Mouse (Mus musculus): Measurements from ENCODE around the gene Plcb1. TPM values are rescaled to one million over a fixed set of nuclear protein-coding genes. Genes with fewer than 3 reads are reported as not detected.

Gene Plcb1
- total RNA-seq (2021), result 1 to 10 TPM; 3.7 to 4.4 TPM

DNA sequence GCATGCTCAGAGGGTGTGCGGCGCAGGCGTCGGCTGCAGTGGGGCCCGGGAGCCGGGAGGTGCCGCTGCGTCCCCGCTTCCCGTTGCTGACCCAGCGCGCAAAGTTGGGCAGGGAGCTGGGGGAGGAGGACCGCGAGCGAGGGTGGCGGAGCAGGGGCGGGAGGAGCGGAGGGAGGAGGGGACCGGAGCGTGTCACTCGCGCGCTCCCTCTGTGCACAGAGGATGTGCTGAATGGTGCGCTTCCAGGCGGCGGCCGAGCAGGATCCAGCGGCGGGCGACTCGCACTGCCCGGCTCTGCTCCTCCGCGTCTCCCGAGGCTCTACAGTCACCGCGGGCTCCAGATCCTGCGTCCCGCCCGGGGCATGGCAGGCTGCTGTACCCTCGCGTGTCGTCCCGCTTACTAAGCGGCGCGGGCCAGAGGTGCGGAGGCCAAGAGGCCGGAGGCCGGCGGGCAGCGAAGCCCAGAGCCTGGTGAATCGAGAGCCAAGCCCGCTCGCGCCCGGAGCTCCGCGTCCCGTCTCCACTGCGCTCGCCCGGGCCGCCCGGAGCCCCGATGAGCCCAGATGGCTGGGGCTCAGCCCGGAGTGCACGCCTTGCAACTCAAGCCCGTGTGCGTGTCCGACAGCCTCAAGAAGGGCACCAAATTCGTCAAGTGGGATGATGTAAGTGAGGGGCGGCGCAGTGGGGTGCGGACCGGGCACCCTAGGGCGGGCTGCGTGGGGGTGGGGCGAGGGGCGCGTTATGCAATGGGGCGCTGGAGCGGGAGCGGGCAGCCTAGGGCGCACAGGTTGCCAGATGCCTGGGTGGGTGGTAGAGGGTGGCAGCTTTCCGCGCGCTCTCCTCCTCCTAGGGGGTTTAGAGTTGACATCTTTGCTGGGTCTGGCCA is at the start of gene Plcb1:
Gene Plcb1, plus strand, starts transcription at position 98 of the 886 bp plus-strand sequence.
- peak; percentile 73 for DNase-seq (ENCODE audit: low spot score)
- intact Hi-C loops (cut with DNase I), result loop anchor here (1.0 to 10.0 kb wide), 8 partner anchors 51 to 543 kb away; no protein-coding TSS in a partner anchor

DNA sequence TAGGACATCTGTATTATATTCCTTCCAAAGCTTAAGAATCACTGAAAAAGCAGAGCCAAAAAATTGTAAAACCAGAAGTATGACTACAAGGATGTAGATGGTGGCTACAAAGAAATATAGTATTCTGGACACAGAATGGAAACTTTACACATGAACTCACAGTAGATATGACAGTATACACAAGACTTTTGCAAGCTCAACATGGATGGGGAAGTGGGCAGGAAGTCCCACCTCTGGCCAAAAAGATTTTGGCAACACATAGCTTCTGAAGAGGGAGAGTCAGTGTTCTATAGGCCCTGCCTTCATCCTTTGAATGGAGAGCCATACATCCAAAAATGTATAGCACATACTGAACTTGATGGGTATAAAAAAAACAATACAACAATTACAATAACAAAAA is 30.3 kb upstream of the Plcb1 start:
- DNase-seq (ENCODE audit: low spot score), result no peak

DNA sequence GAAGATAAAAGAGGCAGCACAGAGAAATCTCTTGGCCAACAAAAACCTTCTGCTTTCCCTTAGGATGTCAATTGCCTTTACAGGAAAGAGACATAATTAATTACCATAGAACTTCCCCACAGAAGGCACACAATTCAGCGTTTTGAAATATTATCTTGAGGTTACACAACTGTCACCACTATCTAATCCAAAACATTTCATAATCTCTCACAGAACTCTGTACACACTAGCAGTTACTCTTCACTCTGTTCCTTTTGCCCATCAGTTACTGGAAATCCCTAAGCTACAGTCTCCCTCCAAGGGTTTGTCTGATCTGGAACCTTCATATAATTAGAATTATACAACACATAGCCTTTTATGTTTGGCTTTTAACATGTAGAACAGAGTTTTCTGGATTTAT is 29.8 kb upstream of the Plcb1 start:
- DNase-seq (ENCODE audit: low spot score), result no peak
- intact Hi-C loops (cut with DNase I), result no loop called here

More for the DNA sequence above, 30.3 kb upstream of the Plcb1 start:
- intact Hi-C loops (cut with DNase I), result no loop called here

DNA sequence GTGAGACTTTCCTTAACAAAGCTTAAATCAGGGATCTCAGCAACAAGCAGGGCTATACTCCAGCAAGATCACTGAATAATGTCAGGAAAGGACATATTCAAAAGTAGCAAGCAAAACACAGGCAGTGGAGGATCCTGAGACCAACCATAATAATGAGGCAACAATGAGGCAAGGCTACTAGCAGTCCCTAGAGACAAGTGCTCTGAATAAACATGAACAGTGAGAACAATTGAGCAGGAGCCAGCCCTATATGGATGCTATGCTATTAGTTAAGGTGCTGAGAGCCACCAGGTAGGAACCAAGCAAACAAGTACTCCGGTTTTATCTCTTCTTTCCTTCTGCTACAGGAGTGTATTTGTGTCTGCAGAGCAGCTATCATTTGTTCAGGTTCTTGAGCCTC is 24.8 kb upstream of the Plcb1 start:
- DNase-seq (ENCODE audit: low spot score), result no peak
- intact Hi-C loops (cut with DNase I), result no loop called here

DNA sequence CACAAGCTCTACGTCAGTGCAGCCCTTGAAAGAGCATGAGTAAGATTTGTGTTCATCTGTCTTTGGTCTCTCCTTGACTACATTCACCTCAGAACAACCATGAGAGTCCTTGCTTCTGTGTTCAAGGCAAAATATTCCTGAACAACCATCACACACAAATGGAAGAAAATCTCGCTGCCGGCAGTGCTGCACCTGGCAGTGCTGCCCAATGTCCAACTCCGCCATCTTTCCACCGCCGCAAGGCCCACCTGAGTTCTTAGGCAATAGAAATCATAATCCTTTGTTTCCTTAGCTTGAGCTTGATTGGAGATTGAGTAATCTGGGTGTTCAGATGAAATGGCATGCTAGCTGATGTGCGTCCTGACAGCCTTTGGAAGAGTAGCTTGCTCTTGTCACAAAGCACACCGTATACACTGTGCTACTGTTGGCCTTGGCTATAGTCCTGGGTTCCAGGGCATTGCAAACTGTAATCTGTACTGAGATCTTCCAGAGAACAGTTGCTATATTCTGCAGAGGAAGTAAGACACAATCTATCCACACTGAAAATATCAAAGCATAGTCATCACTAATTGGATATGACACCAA is 22.4 kb upstream of the Plcb1 start:
- DNase-seq (ENCODE audit: low spot score), result no peak
- intact Hi-C loops (cut with DNase I), result no loop called here

DNA sequence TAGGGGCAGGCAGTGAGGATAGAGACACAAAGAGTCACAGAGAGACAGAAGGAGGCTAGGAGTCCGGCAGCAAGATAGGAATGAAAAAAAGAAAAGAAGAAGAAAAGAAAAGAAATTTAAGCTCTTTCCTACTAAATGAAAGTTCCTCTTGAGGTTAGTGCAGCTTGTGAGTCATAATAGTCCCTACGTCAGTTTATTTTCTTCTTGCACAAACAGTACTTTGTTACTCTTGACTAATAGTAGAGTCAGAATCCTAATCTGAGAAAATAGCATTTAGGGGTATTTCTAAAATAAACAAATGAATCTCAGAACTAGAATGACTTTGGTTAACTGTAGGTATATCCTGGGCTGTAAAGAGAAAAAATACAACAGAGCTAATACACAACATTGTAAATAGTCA is 21.4 kb upstream of the Plcb1 start:
- no peak for DNase-seq (ENCODE audit: low spot score)
- intact Hi-C loops (cut with DNase I), result no loop called here

DNA sequence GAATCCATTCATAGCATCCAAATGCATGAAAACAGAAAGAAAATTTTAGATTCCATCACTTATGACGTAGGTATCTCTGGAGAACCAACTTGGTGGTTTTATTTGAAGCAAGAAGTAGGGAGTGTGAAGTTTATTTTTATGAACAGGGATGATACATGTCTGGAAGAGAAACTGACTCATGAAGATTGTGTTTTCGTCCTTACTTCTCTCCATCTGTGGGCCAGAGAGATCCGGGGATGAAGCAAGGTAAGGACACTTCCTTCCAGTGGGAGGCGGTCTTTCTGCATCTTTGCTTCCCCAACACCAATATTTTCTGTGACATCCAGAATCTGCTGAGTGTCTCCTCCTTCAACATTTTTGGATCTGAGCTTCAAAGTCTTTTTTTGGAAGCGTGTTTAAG is 6.0 kb upstream of the Plcb1 start:
- no peak for DNase-seq (ENCODE audit: low spot score)
- intact Hi-C loops (cut with DNase I), result loop anchor here (10.0 kb wide), 3 partner anchors 95 to 445 kb away; no protein-coding TSS in a partner anchor

DNA sequence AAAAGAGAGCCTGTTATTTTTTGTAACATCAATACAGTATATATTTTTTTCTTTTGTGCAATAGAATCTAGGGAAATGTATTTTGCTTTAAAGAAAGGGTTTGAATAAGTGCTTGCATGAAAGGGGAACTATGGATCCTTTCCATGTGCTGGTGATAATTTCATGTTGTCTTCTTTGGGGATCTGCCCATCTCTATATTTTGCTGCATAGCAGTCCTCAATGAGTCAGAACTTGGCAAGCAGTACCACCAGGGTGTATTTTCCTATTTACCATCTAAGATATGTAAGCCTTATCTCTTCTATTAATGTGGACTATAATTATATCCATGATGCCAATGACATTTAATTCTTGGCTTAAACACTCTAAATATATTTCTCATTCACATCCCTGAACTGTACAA is 5.6 kb upstream of the Plcb1 start:
- DNase-seq (ENCODE audit: low spot score), result no peak
- intact Hi-C loops (cut with DNase I), result loop anchor here (10.0 kb wide), 3 partner anchors 96 to 444 kb away; no protein-coding TSS in a partner anchor

DNA sequence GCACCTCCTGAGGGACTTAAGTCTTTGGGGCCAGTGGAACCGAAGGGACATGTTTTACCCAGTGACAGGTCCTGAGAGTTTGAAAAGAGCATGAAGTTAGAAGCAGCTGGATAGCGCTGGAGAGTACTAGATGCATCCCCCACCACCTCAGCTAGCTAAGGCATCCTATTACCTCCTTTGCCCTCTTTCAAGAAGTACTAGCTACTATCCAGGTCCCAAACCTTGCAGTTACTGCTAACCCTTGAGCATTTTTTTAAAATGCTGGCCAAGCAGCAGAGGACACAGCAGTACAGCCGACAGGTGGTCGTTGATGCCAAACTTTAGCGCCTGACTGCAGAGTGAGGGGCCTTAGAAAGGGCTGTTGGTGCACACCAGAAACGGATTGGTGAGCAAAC is 986 bp downstream of the Plcb1 start:
- DNase-seq (ENCODE audit: low spot score), result no peak
- intact Hi-C loops (cut with DNase I), result loop anchor here (2.0 to 10.0 kb wide), 6 partner anchors 50 to 475 kb away; no protein-coding TSS in a partner anchor

DNA sequence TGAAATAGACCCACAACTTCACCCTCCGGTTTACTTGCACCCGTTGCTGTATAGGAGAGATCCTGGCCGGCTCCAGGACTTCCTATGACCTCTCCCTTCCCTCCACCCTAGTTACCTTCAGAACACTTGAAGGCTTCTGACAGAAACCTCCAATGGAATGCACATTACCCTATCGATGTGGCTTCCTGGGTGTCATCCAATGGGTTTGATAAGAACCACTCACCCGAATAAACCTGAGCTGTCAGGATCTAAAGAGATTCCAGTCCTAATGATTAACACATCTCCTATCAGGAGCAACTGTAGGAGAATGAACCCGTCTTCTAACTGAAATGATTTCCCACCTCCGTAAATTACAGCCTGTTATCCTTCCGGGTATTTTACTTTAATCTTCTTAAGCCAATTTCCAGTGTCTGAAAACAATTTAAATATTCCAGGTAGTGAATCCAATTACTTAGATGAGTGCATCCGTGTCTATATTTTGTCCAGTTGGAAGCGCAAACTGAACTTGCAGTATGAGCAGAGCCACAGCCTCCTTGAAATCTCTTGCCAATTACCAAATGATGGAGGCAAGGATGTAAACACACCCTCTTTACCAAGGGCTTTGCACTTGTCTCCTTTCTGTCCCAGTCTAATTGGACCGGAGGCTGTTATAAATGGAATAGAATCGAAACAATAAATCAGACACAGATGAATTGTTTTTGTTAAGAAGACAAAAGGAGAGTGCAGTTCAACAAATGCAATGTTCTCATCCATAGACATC is 1.6 kb downstream of the Plcb1 start:
- intact Hi-C loops (cut with DNase I), result loop anchor here (2.0 to 10.0 kb wide), 6 partner anchors 50 to 475 kb away; no protein-coding TSS in a partner anchor
- no peak for DNase-seq (ENCODE audit: low spot score)

DNA sequence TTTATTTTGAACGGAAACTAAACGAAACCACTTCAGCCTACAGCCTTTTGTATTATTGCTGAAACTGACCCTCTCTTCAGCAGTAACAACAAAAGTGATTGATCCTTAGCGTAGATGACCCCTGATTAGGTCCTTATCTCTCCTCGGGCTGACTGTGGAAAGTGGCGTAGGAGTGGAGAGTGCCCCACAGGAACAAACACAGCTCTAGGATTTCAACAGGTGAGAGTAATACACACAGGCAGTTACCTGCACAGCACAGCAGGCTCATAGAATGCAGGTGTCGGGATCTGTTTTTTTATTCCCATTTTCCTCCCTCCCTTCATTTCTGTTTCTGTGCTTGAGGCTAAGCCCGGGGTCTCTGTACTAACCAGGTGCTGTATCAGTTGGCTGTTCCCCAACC is 7.1 kb downstream of the Plcb1 start:
- DNase-seq (ENCODE audit: low spot score), result no peak
- intact Hi-C loops (cut with DNase I), result no loop called here

DNA sequence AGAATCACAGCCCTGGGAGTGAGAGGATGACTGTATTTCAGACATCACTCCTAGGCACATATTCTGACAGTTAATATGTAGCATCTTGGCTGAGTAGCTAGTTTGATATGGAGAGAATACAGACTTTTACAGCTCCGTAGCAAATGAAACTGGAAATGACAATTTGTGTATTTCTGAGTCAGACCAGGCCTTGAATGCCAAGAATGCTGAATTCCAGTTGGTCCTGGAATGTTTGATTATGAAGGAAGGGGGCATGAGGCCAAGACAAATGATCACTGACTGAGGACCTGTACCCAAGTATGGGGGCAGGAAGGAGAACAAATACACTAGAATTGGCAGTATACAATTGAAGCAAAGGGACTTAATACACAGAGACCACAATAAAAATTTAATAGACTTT is 14.4 kb downstream of the Plcb1 start:
- no peak for DNase-seq (ENCODE audit: low spot score)
- intact Hi-C loops (cut with DNase I), result no loop called here

DNA sequence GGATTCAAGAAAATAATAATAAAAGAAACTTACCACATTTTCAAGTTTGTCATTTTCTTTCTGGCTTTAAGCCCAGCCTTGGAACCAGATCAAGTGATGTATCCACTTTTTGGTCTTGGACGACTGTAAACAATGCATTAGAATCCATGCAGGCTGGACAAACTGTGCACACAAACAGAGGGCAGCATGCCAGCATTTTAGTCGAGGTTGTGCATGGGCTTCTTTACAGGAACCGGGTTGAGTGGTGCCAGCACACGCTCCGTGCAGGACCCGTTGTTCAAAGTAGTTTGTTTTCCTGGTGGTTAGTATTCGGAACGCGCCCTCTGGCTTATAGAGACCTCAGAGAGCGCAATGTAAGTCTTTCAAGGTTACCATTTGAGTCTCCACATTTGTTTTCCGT is 30.5 kb downstream of the Plcb1 start:
- no peak for DNase-seq (ENCODE audit: low spot score)
- intact Hi-C loops (cut with DNase I), result no loop called here

DNA sequence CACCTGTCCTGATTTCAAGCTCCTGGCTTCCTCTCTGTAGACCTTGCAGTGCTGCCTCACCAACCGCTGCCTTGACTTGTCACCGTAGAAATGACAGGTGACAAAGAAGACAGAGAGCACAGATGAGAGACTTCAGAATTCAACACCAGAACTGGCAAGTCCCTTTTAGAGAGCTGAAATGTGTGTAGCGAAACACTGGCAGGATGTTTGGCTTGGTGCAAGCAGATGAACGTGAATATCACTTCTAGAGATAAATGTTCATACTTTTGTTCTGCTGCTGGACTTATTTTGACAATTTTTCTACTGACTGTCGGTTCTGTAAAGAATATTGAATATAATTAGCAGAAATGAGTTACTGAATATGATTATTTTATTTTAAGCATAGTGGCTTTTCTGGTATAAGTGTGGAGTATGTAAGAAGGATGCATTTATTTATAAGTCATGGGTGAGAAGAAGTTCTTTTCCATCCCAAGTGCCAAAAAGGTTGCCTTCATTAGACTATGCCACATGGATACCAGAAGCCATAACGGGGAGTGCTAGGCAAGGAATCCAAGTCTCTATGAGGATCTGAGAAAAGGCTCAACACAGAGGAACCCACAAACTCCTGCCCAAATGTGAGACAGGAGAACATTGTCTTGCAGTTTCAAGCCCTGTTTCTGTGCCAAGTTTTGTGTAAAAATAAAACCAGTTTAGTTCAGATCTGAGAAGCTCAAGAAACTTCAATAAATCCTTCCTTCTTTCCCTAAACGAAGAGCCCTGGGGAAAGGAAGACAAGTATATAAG is 31.4 kb downstream of the Plcb1 start:
- intact Hi-C loops (cut with DNase I), result no loop called here
- DNase-seq (ENCODE audit: low spot score), result no peak

DNA sequence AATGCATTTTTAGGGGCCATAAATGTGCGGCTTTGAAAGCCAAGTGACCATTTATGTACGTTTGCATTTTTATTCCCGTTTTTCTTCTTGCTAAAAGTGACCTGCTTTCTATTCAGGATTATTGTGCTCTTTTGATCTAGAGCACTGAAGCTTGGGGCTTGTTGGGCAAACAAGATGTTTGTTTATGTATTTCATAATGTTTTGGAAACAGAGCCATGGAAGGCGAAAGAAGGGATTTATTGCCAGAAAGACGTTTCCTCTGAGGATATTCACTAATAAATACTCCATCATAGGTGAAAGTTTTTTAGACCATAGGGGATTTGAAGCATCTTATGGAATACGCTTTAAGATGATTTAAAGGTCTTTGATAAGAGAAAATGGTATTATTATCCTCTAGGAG is 35.3 kb downstream of the Plcb1 start:
- intact Hi-C loops (cut with DNase I), result no loop called here
- no peak for DNase-seq (ENCODE audit: low spot score)

DNA sequence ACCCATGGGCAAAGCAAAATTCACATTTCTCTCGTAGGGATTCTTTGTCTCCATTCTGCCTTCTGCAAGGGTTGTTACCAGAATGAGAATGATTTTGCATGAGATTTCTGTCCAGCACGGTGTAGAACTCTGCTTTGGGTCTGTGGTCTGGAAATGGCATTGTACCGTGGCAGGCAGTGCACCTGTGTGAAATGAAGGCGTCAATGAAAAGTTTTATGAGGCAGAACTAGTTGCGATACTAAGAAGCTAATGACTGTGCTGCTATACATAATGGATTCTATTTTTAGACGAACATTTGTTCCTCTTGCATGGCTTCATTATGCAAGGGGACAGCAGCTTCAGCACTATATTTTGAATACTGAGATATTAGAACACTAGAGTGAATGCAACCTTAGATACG is 39.8 kb downstream of the Plcb1 start:
- intact Hi-C loops (cut with DNase I), result no loop called here

DNA sequence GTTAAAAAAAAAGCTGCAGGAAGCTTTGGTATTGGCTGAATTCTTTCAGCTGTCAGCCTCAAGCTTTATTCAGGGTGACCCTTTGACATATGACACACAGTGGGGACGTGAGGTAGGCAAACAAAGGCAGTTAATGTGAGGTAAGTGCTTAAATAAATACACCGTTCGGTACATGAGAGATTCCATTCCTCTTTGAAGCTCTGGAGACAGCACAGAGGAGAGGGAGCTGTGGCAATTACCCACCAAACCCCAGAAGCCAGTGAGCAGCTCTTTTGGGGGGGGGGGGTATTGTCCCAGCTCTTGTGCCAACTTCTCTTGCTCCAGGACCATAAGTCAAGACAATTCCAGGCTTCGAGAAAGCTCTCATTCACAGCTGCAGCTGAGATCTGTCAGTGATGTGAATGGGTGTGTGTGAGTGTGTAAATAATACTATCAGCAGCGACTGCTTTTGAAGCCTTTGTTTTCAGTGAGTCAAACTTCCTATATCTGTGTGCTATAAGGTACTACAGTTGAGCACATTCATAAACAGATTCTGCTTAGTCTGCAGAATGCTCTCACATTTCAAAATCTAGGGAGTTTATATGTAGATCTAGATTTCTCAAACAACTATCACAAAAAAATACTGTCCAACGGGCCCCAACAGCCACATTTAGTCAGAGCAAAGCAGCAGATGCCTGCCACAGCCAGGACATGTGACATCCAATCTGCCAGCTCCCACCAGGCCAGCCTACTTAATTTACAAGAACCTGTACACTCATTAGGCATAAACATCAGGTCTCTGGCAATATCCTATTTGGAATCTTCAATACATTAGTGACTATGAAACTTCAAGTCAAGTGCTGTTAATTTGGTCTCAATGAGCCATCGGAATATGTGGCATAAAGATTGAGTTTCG is 40.5 kb downstream of the Plcb1 start:
- no peak for DNase-seq (ENCODE audit: low spot score)
- intact Hi-C loops (cut with DNase I), result no loop called here

More for the DNA sequence above, 39.8 kb downstream of the Plcb1 start:
- no peak for DNase-seq (ENCODE audit: low spot score)

DNA sequence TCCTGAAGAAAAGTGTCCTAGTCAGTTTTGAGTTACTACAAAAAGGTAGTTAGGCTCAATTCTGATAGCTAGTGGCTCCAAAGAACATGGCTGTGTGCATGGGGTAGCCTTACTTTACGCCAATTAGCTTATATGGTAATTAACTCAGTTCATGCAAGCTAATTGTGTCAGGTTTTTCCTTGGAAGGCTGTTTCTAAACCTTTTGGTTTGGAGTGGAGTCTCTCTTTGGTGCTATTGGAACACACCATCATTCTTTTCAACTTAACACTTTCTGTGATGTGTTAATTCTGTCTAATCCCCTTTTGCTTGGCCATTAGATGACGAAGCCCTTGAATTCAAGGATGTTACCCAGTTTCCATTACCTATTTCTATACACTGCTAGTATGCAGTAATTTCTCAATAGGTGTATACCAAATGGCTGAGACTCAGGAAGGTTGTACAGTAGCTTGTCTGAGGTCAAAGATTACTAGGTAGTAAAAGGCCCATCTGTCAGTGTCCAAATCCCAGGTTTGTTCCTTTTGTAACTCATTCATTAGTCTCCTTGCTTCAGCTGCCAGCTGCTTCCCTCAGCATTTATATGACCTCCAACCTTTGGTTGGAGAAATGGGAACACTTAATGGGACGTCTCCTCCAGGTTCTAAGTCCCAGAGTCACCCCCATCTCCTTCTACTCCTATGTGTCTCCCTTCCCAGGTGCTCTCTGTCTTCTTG is 42.1 kb downstream of the Plcb1 start:
- DNase-seq (ENCODE audit: low spot score), result no peak
- intact Hi-C loops (cut with DNase I), result no loop called here
